Mouse (Mus musculus) stomach, postnatal 0 days (tissue): Measurements from ENCODE around the gene Arap2.

ENCODE experiments used
- CTCF ChIP-seq: IDR thresholded peaks from 2 replicates; pipeline ENCODE4 v1.5.1; 2016; ENCODE audit warnings: antibody characterized with exemption, low read depth, mild to moderate bottlenecking, moderate library complexity
- EP300 ChIP-seq: optimal IDR thresholded peaks from 2 replicates; pipeline ENCODE3; 2016; ENCODE audit warnings: antibody characterized with exemption

GRCm38 (mm10) chr5:62642330-62642729 is 123.6 kb downstream of the Arap2 start:
- TF ChIP-seq CTCF (no peak), EP300 (no peak)
